Mouse (Mus musculus) embryonic fibroblast, embryonic 13.5 days (primary cell): Measurements from ENCODE around the gene Arpp19.

ENCODE experiments used
- CTCF ChIP-seq: IDR thresholded peaks from 2 replicates; pipeline ENCODE4 v1.5.1; 2011; ENCODE audit warnings: mild to moderate bottlenecking, control low read depth, low read length, moderate library complexity, borderline replicate concordance; ENCODE audit not compliant: insufficient read depth
- POLR2A ChIP-seq: IDR thresholded peaks from 2 replicates; pipeline ENCODE4 v1.6.1; 2011; ENCODE audit warnings: low read depth, mild to moderate bottlenecking, control low read depth, low read length, moderate library complexity

- TF ChIP-seq CTCF = no peak
- TF ChIP-seq POLR2A = no peak
Observed at GRCm38 (mm10) chr9:75055046-75055445, 17.6 kb downstream of the Arpp19 start.
